Mouse (Mus musculus) telencephalon, adult 2 months (tissue): ENCODE data around the gene Slc5a7.

Experiments used
- DNase-seq: peaks from one replicate; pipeline ENCODE4 v3.0.0-alpha.2; 2011; ENCODE audit warnings: low read depth, low spot score

Slc5a7 gene

DNA sequence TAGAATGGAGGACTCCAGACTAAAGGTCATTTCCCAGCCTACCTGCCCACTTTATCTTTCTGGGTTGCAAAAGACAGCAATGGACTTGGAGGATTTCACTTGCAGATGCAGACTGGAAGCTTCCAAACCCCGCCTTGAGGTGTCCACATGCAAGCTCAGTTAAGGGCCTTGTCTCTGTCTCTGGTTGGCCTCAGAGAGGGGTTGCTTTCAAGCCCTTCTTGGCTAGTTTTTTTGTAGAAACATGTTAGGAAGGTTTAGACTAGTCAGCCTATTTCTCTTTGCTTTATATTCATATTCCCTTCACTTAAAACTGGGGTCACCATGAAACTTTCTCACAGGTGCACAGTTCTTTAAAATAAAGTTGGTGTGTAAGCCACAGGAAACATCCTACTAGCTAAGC is at the start of gene Slc5a7:
Gene Slc5a7, minus strand, starts transcription at position 101 of the 400 bp plus-strand sequence.
- no peak for DNase-seq

DNA sequence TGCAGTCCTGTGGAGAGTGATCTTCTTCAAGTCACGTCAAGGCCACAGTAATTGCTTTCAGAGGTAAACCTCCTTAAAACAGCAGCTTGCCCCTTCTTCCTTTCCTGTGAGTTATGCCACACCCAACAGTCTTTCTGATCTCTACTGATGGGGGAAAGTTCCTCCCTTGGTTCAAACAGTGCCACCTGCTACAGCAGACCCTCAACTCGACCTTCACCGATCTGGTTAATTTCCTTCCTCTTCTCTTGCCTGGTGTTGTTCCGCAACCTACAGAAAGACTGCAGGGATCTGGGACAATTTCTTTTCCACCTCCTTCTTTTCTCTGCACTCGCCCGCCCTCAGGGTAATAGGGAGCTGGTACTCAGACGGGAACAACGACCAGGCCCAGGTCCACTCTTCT is 48.8 kb upstream of the Slc5a7 start:
- no peak for DNase-seq

DNA sequence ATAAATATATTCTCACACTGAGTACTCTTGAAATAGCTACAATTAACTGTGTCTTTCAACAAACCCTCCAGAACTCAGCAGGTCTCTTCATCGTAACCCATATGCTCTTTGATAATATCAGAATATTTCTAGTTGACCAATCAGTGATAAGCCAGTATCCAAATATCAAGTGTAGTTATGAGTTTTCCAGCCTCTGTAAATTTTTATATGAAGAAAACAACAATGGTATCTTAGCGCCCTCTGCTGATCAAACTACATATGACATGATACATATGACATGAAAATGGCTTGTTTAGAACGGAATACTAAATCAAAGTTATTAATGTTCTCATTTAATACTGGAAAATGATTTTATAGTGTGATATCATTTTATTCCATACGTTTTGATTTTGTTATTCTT is 44.6 kb upstream of the Slc5a7 start:
- peak; percentile 24 for DNase-seq

DNA sequence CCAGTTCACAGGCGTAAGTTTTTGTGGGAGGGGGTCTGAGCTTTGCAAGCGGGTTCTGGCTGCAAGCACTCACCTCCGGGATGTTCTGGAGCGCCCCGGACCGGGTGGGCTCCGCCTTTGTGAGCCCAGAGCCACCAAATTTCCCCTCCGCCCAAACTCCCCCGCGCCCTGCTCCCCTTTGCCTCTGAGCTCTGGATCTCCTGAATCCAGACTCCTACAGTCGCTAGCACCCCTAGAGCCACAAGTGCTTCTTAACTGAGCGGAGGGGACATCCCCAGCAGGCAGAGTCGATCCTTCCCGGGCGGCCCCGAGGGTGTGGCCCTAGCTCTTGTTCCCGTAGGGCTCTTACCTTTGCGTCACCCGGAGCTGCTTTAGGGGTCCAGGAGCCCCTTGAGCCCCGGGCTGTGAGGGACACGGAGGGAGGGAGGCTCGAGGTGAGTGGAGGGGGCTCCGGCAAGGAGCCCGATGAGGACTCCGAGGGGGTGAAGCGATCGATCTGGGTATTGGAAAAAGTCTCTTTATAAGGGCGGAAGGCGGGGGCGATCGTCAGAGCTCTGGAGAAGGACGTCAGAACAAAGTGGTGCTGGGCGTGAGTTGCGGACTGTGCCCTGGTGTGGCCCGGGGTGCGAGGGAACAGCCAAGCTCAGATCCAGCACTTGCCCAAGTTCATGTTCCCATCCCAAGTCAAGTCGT is 456 bp downstream of the Slc5a7 start:
- no peak for DNase-seq

DNA sequence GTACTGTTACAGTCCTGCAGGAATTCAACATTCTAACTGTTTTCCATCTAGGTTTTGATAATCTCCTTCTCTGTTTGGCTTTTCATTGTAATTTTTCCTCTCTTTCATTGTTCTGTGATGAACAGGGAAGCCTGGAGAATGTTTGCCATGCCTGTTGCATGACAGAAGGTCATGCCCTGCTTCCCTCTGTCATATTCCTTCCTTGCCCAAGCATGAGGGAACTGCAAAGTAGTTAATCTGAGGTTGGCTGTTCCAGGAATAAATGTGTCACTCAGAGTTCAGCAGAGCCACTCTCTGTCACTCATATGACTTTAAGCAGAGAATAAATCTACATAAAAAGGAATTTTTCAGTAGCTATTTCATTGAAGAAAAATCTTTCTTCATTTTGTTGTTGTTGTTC is 48.1 kb downstream of the Slc5a7 start:
- DNase-seq, result no peak

DNA sequence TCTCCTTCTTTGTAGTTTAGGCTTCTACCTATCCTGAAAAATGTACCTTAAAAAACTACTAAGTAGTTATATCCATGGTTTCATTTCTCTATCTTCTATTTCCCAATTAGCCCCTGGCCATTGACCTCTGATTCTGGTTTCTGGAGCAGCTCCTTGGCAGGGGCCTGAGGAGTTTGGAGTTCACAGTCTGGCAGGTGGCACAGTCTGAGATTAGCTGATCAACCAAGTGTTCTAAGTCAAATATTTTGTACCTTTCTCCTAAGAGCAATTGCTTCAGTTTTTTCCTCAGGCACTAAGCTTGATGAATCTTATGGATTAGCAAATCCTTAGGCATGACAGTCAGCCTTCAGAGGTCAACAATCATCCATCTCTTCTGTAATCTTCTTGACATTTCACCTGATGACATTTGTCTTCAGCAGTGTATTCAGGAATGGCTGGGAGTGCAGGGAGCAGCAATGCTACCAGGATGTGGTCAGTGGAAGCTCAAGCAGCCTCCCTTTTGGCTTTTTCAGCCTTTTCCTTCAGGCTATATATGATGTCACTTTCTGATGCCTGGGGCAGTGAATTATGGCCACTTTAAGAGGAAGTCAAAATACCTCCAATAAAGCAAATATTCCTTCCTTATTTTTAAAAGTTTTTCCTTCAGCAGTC is 55.1 kb downstream of the Slc5a7 start:
- no peak for DNase-seq

DNA sequence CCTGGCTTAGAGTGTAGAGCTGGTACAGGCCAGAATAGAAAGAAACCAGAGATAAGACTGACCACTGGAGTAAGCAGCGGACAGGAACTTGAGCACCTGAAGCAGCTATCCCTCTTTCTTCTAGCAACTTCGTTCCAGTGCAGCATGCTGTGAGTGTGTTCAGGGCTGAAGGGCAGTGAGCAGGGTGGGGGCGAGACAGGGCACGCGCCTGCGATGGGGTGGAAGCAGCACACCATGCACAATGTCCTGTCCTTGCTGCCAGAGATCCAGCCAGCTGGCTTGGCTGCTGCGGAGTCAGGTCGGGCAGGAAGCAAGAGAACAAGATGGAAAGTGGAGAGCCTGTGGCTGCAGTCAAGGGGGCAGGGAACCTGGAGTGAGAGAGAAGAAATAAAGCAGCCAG is 59.4 kb downstream of the Slc5a7 start:
- DNase-seq, result no peak
